ENCODE assay signal across 25 mouse cellular contexts in genomic region chr9:54063655-54064054, GRCm38 (mm10). TPM values are rescaled to one million over a fixed set of nuclear protein-coding genes. Genes with fewer than 3 reads are reported as not detected.
"Had no signal": no experiment of that assay in that cellular context is flagged by ENCODE, and none has a peak within 500 bp of the region (broad histone marks: within the 10 kb centered on the region; RNA-seq: fewer than 3 reads in every experiment).

No protein-coding gene starts in this region.

- DNase-seq: kidney, adult 18-20 months; kidney, adult 9 months; kidney, postnatal 14 days; kidney, postnatal 4 days; layer of hippocampus, postnatal 36 days; liver; lung, adult 18-20 months; lung, postnatal 10 days; lung, postnatal 36 days; retina, postnatal 1 day; right cerebral cortex, postnatal 25 days; spleen, adult 18-20 months; thymus, postnatal 36 days had no signal

- H3K27ac ChIP-seq: limb, embryonic 10.5 days; limb, embryonic 13.5 days; liver, embryonic 12.5 days; liver, embryonic 15.5 days; lung, embryonic 15.5 days; midbrain, embryonic 13.5 days; neural tube, embryonic 13.5 days; stomach, embryonic 15.5 days had no signal

- H3K4me3 ChIP-seq: limb, embryonic 10.5 days; limb, embryonic 13.5 days; liver, embryonic 12.5 days; liver, embryonic 15.5 days; lung, embryonic 15.5 days; midbrain, embryonic 13.5 days; myocyte; neural tube, embryonic 13.5 days; stomach, embryonic 15.5 days had no signal

- ATAC-seq: liver, embryonic 12.5 days; midbrain, embryonic 13.5 days; midbrain, embryonic 16.5 days had no signal

RNA-seq across cellular contexts. Expression of gene Tnfaip8l3, which starts 4.5 kb away (rescaled TPM):
- total RNA-seq: monocyte, adult 5-6 weeks; neutrophil, adult 5-6 weeks had no signal
